Mouse (Mus musculus): ENCODE results near the gene Rtn1.

The Rtn1 gene

DNA sequence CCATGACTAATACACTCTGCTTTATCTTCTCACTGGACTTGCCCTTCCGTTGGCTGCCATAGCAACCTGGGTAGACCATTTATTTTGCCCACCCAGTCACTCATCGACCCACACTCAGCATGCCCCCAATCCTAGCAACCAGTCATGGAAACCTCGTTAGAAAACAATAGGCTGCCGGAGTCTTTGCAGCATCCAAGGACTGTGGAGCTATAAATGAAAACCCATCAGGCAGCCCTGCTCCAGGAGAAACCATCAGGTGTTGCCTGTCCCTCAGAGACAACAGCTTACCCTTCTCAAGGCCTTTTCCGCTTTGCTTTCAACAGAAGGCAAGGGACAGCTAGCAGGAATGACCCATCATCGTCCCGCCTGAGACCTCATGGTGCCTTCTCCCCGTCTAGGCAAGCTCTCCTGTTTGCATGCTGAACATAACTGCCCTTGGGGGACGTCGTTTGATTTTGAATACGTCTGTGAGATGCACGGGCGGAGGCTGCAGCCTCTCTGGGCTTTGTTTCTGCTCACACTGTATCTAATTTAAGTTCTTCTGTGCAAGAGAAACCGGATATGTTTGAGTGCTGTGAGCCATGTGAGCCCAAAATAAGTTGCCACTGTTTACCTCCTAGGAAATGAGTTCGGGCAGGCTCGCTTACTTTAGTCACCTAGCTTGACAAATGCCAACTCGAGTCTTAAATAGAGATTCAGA is 34.8 kb downstream of the Rtn1 start:
- no peak for DNase-seq

DNA sequence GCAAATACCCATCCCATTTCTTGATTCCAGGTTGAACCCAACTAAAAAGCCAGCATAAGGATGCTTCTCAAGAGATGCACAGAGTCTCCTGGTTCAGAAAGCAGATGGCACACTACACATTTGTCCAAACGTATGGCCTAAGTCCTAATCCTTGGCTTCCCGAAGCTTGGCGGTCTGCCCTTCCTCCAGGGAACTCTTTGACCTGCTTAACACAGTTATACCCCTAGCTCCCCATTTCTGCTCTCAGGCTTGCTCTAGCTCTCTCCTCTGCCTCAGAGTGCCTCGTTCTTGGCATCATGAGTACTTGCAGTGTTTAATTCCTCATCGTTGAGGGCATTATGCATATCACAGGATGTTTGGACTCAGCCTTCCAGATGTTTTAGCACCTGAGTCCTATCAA is 38.8 kb downstream of the Rtn1 start:
- no peak for DNase-seq

DNA sequence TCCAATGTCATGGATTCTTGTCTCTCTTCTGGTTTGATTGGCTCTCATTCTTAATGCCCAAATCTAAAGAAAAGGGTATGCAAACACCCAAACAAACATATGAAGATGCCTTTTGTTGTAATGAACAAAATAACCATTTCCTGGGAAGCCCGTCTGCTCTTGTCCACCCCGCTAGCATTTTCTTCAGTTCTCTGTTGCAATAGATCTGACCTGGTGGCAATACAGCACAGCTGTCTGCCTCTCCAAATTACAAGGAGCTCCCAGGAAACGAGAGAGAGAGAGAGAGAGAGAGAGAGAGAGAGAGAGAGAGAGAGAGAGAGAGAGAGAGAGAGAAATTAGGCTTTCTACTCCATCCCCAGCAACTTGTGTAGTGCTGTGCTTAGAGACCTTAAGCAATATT is 42.1 kb downstream of the Rtn1 start:
- DNase-seq, result peak; percentile 9

DNA sequence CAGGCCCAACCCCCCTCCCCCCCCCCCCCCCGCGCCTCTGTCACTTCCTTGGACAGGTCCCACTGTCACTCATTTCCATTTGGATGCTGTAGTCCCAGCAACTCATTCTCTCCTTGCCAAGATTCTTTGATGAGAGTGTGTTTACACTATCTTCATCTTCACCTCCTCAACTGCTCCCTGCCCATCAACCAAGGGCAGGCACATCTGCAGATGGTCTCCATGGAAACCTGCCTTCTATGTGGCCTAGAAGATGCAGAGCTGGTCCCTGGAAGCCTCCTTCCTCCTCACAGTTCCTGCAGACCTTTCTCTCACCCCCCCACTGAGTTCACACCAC is 42.8 kb downstream of the Rtn1 start:
- no peak for DNase-seq

DNA sequence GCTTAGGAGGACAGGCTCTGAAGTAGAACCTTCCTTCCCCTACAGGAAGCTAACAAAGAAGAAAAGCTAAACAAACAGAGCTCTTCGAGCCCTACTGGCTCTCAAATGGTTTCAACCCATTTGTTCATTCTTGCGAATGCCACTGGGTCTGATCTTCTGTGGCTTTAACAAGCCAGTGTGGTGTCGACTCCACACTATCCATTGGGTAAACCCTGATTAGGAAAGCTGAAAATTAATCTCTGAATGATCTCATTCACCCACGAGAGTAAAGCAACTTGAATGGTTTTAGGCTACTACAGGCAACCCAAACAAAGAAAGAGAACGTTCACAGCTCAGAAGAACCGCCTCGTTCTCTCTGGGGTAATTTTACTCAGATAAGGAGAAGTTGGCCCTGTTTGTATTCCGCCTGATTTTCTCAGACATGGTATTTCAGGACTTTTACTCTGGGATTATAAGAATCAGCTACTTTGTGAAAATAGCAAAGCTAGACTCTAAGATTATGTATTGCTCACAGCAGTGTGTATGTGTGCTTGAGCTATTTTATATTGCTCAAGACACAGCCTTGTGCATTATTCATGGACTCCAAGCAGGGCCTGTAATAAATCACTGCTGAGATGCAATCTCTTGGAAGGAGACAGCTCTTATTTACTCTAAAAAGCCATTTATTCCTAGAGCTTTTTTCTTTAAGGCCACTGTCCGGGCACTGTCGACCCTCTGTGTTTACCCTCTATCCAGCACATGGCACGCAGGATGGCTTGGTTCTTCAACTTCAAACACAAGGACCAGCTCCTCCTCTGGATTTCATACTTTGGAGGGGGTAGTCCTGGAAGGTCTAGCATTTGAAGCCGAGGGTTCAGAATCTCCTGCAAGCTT is 43.4 kb downstream of the Rtn1 start:
- no peak for DNase-seq

DNA sequence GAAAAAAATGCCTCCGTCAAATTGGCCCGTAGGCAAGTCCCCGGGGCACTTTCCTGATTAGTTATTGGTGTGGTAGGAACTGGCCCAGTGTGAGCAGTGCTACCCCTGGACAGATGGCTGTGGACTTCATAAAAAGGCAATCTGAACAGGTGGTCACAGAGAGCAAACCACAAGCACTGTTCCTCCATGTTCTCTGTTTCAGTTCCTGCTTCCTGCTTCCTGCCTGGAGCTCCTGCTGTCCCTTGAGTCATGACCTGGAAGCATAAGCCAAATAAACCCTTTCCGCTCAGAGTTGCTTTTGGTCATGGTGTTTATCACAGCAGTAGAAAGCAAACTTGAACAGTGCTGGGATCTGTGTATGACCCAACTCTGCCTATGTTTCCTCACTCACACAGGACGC is 44.3 kb downstream of the Rtn1 start:
- DNase-seq, result no peak

DNA sequence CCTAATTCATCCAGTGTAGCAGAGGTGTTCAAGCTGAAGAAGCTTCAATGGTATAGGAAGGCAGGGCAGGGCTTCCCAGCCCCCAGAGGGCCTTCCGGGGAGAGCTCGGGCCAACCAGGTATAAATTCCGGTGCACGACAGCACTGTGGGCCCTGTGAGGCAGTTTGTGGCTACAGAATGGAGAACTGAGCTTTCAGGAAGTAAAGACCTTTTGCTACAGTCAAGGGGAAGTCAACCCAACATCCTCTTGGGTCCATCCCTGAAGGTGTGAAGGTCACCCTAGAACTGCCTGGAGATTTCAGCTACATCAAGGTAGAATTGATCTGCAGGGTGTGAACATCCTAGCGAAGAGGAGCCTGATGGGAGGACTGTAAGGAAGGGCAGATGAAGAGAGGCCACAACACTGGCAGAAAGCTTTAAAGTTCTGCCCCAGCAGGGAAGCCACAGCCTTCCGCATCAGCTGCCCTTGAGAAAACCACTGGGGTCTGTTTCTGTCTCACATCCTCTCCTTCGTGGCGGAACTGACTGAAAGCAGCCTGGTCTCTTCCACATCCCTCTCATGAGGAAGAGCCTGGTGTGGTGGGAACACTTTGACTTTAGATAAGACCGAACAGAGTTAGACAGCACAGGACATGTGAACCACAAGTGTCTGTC is 47.0 kb downstream of the Rtn1 start:
- no peak for DNase-seq

DNA sequence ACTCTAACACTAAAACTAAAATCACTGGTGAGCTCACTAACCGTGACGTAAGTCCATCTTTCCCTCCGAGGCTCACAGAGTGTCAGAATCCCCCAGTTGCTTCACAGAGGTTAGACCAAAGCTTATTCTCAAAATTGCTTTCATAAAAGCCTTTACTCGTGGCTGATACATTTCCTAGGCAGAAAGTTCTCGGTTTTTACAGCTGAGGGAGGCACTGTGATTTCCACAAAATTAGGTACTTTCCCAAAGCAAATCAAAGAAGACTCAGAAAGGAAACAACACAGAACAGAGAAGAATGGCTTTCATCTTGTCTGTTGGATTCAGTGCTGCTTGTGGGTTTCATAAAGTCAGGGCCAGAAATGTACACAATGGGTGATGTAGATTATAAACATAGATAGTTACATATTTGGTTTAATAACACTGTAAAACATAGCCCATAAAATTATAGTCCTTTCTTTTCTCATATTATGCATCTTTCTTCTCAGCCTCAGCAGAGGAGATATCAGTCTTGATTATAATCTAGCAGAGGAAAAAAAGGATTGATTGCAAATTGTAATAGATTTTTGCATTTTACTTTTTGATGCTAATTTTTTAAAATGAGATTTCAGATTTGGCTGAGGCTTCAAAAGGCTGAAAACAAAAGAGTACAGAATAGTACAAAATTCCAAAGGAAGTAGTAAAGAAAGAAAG is 47.8 kb downstream of the Rtn1 start:
- DNase-seq, result no peak

DNA sequence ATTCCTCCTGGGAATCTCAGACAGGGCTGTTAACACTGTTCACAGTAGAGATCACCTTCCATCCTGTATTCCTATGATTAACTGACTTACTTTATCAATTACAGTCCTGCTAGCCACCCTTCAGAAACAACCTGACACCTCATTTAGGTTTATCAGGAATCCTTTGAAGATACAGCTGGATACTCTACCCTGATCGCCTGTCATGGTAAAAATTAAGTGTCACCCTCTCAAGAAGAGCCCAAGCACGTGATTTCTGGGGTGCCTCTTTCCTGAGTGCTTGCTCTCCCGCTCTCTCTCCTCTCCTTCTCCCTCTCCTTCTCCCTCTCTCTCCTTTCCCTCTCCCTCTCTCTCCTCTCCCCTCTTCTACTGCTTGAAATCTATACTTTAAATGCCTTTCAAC is 49.0 kb downstream of the Rtn1 start:
- DNase-seq, result no peak

DNA sequence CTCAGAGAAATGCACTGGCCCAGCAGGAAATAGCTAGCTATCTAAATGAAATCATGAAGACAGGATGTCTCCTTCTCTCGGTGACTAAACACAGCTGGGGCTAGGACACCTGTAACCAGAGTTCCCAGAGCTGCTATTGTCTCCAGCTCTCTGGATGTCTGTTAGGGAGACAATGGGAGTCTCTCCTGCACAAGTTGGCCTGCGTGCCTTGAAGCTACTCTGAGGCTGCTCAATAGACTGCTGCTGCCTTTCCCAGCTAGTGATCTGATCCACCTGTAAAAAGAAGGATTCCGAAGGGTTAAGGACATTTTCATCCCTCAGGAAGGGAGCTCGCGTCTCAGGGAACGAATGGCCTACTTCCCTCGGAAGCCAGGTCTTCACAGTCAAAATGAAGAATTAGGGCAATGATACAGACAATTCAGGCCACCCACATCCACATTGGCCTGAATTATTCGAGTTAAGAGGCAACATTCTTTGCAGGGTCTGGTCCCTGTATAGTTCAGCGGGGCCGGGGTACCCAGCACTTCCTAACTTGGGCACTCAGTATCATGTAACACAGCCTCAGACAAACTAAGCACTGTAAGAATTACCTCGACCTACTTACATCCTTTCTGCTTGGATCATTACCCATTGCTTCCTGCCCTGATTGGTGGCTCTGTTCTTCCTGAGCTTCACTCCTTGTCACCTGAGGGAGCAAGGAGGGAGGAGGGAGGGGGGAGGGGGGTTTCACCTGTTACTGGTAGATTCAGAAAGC is 51.0 kb downstream of the Rtn1 start:
- DNase-seq, result no peak

DNA sequence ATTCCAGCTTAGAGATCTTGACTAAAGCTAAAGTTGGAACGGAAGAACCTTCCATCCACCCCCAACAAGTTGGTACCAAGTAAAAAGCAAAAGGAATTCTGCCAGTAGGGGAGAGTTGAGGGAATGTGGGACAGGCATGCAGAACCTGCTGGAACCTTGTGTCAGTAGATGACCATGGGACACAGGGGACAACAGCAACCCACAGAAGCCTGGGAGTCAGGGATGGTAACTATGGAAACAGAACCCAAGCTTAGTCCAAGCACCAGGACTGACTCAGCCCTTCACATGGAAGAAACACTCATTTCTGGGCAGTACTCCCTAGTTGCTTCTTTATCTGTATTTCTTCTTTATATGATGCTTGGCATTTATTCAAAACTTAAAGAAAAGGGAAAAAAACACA is 54.6 kb downstream of the Rtn1 start:
- DNase-seq, result no peak

DNA sequence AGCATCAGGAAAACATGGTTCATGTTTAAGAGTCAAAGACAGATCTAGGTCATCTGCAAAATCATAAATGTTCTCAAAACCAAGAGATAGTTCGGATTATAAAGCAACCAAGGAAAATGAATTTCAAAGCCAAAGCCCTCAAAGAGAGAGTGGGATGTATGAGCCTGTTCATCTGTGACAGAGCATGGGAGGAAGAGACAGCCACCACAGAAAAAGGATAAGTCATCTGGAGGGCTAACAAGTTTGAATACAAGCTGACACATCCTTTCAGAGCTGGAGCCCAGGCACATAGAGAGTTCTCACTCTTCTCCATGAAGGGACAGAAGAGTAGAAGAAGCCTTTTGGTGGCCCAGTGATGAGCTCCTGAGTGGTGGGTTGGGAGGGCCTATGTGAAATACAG is 55.3 kb downstream of the Rtn1 start:
- no peak for DNase-seq

DNA sequence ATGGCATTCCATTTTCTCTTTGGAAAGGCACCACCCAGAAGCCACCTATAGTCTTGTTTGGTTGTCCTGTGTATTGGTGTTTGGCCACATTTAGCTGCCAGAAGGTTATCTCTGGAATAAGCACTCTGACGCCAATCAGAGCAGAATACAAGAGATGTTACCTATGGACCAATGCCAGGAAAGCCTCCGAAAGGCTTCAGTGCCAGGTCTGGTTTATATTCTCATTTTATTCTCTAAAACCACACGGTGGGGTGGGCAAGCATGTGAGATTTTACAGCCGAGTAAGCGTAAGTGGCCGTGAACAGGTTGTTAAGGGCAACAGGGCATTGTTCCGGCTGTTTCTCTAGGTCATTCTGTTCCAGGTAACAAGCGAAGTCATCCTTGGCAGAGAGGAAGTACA is 60.3 kb downstream of the Rtn1 start:
- DNase-seq, result no peak

DNA sequence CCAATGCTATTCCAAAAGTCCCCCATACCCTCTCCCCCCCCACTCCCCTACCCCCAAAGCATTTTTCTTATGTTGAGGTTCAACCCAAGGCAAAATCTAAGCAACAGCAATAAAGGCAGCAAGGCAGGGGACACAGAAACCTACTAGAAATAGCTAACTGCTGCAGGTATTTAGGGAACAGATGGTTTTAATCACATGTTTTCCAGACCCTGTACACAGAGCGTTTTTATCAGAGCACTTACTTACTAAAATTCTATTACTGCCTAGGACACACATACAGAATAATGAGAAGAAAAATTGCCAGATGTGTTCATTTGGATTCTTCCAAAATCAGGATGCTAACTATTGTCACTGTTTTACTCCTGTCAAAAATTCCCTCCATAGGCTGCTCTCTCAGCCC is 61.7 kb downstream of the Rtn1 start:
- no peak for DNase-seq

DNA sequence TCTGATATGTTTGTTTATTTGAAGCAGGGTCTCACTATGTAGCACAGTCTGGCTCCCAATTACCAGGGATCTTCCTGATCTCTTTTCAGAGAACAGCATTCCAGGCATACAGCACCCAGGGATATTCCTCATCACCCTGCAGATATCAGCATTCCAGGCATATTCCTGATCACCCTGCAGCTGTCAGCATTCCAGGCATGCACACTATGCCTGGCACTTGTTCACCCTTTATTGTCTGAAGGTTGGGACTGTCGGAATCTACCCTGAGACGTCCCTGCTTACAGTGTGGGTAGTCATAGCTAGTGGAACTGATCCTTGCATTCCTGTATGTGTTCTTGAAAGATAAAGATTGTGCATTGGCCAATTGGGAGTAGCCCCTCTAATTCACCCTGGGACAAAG is 65.2 kb downstream of the Rtn1 start:
- DNase-seq, result no peak

DNA sequence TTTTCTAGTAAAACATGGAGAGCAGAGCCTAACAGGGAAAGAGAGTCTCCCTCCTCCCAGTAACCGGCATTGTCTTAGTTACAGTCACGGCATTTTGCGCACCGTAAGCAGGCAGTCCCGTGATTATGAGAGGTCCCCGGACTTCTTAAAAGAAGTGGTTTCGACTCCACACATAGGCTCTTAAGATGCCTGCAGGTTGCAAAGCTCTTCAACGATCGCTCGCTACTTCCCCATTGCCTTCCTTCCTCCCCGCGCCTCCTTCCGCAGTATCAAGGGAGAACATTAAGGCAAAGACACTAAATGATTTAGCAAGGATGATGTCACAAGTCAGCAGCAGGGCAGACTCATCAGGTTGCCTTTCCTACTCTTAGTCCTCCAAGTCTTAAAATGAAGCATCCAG is 72.8 kb downstream of the Rtn1 start:
- DNase-seq, result no peak

DNA sequence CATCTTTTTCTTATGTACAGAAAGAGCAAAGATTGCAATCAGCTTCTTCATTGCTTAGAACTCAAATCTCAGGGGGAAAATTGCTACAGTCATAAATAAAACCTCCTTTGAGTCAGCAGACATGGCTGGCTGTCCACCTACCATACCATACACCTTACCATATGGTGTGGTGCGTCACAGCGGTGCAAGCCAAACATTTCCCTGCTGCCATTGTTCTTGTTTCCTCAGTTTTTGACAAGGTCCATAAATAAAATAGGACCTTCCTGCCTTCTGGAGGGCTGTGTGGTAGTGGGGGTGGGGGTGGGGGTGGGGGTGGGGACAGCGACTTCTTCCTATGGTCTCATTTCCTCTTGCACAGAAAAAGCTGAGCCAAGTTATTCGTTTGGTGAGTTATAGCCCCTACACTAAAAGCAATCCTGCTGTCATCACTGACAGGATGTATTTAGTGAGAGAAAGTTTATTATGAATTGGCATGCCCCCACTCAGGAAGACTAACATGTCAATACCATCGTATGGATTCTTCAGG is 76.3 kb downstream of the Rtn1 start:
- no peak for DNase-seq

DNA sequence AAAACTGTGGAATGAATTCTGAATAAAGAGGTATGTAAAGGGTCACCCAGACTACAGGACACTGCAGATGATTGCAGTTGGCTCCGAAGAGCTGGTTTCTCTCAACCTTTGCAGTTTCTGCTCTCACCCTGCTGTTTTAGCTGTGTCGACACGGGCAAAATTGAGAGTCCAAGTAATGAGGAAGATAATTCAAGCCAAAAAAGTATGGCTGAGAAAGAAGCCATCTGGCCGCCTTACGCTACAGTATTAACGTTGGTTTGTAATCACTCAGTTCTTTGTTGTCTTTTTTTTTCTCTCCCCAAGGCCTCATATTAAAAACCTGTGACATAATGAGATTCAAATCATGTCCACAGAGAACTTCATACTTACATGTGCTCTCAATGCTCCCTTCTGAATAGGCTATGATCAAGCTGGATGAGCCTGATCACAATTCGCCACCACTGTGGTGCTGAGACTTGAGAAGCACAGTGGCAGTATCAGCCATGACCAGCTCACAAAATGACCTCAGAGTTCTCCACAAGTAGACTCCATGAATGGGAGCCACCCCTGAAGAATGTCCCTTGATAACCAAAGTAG is 76.9 kb downstream of the Rtn1 start:
- DNase-seq, result no peak

DNA sequence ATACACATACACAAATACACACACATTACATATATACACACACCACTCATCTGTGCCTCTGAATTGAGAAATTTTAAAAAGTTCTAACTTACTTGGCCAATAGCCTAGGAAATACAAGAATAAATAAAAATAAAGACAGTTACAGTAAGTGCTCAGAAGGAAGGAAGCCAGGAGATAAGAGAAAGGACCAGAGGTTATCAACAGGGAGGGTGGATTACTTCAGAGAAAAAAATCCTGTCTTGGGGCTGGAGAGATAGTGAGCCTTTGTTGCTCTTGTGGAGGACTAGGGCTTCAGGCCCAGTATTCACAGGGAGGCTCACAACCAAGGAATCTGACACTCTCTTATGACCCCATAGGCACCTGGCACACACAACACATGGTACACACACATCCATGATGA is 82.8 kb downstream of the Rtn1 start:
- no peak for DNase-seq

DNA sequence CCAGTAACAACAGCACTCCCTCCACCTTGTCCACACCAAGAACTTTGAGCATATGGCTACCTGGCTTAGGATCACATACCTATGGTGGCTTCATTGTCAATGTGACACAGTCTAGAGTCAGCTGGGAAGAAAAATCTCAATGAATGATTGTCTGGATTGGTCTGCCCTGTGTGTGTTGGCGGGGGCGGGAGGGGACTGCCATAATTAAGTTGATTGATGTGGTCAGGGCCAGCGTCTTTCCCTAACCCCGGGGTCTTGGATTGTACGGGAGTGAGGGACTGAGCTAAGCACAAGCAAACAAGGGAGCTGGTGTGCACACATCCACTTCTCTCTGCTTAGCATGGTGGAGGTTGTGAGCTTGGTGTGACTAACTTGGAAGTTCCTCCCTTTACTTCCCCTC is 83.8 kb downstream of the Rtn1 start:
- no peak for DNase-seq

DNA sequence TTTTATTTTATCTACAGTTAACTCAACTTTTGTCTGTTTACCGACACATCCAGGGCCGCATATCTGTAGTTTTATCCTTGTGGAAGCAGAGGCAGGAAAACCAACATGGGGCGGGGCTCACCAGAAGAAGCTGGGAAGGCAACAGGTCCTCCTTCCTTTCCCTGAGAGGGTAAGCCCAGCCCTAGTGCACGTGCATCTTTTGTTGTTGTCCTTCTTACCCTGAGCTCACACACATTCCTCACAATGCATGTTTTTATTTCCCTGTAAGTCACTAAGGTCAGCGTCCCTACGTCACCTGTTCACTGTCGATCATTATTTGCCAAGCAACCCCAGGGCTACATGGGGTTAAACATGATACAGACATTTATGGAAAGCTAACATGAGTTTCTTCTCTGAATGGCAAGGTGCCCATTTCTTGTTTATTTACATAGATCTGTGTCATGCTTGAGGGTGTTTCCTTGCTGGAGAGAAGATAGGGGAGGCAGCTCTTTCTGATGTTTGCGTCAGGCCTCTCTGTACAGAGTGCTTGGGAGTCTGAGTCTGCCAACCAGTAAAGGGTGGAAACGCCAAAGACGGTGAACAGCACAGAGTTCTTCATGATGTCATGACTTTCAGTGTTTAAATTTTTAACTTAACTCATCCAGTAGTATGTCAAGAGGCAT is 84.5 kb downstream of the Rtn1 start:
- DNase-seq, result peak; percentile 36

DNA sequence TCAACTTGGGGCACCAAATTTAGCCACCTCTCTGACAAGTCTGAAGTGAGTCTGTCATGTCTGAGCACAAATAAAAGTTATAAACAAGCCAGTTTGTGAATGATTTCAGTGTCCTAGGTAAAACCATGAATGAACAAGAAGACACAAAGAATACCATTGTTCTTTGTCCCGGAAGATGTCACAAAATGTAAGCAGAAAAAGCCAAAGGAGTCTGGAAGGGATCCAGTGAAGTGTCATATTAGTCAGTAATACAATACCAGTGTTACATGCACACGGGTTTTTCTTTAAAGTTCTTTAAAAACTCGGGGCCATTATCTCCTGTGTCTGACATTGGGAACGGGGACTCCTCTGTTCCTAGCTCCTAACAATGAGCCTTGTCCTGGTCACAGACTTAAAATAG is 85.1 kb downstream of the Rtn1 start:
- peak; percentile 34 for DNase-seq

All from lung, postnatal 10 days (tissue).